Mouse (Mus musculus) cerebellum, adult 11 months (tissue): ENCODE data around the gene 1700024G13Rik.

Experiments
- DNase-seq: peaks from one replicate; pipeline ENCODE4 v3.0.0; 2022

The 1700024G13Rik gene

GRCm38 (mm10) chr14:32327366-32327765 is 60.8 kb downstream of the 1700024G13Rik start:
- DNase-seq, result no peak
